Mouse (Mus musculus) kidney, postnatal 36 days (tissue): ENCODE results near the gene Tsc22d3.
A peak's percentile ranks its signal among the peaks of the same experiment; 100 is the strongest.
"Not testable (repeated sequence)": the region's sequence is repeated elsewhere in the genome, so short reads cannot be mapped to it uniquely, and the experiment has no call there.

Experiments used
- DNase-seq, 2 experiments: peaks; one replicate each; pipeline ENCODE4 v3.0.0; 2021 to 2022; ENCODE audit warnings: mixed read lengths in 2 of 2

The Tsc22d3 gene

GRCm38 (mm10) chrX:140527231-140527630 is 73.2 kb downstream of the Tsc22d3 start:
- DNase-seq = peak in 1 of 2 experiments; percentile 56

DNA sequence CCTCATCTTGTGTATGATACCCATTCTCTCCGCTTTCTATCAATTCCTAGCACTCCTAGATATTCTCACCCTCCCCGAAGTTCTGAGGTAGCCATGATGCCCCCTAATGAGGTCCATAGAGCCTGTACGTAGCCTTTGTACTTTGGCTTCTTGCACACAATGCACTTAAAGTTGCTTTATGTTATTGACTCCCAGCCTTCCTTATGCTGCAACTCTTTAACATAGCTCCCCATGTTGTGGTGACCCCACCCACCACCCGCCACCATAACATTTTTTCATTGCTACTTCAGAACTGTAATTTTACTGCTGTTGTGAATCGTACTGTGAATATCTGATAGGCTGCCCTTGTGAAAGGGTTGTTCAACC is 74.2 kb downstream of the Tsc22d3 start:
- DNase-seq = no peak

DNA sequence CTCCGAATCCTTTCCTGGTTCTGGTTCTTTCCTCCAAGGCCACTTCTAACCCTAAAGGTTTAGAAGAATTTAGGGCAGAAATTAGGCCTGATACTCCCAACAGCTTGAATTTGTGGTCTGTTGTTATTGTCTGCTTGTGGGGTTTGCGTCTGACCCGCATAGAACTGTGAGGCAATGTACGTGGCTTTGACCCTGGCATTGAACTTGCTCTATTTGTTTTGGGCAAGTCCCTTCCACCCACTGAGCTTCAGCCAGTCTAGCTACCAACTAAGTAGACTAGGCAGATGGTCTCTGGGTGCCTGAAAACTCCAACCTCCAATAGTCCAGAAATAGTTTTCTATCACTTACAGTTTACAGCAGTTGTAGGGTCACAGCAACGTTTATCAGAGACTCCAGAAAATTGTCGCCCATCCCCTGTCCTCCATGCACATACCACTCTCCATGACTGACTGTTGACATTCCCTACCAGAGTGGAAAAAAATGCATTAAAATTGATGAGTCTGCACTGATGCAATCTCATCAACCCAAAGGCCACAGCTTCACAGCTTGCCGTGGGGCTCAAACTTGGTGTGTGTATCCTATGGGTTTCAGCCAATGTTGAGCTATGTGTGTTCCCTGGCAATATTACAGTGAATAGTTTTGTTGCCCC is 74.7 kb downstream of the Tsc22d3 start:
- DNase-seq = no peak

DNA sequence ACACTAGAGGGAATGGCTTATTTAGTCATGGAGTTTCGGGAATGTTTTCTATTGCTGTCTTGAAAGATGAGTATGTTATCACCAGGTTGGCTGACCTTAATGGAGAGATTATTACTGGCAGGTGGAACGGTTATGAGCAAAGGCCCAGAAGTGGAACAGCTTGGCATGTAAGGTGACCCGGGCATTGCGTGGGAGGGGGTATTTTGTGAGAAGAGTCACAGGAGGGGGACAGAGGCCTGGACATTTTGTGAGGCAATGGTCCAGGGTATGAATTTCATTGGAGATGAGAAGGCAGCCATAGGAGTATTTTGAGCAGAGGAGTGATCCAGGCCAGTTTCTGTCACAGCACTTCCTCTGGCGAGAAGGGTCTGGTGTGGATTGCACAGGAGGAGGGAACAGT is 76.2 kb downstream of the Tsc22d3 start:
- no peak for DNase-seq

DNA sequence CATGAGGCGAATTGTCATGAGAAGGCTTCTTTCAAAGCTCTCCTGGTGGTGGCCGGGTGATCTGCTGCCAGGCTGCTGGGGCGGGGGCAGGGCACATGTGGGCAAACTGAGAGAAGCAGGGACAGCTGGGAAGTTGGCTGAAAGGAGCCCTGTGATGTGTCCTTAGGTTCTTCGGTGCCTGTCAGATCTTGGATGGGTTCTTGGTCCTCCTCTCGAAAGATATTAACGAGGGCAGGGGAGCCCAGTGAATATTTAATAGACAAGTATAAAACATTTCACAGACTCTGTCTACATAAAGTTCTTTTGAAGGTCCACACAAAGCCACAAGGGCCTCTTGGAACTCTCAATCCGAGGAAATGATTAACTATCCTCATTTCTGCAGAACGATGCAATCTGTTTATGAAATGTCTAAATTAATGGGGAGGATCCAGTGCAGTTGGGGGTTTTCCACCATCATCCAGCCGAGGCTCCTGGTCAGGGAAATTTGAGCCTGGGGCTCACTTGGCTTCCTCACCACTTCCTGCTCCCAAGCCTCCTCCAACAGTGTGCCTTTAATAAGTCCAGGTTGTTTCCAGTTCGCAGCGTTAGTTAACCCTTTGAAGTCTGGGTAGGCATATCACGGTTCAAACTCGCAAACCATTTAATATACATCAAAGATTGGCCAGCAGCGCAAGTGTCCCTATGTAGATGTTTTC is 78.2 kb downstream of the Tsc22d3 start:
- DNase-seq = peak; percentile 73 to 77

- peak; percentile 96 to 98 for DNase-seq
Measured at GRCm38 (mm10) chrX:140520146-140521102, 80.0 kb downstream of the Tsc22d3 start.

DNA sequence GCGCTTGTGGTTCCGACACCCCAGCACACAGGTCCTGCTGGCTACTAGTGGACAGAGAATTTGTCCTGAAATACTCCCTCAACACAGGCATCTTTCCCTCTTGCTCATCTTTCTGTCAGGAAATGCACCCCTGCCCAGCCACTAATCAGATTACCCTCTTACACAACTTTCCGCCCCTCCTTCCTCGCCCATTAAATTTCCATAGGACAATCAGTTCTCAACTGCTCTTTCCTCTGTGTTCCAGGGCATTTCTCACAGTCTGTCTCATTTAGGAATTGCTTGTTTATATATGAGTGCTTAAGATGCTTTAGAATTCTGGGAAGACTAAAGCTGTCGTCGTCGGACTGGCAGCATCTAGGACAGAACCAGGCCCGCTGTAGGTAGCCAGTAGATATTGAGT is 82.1 kb downstream of the Tsc22d3 start:
- no peak for DNase-seq

DNA sequence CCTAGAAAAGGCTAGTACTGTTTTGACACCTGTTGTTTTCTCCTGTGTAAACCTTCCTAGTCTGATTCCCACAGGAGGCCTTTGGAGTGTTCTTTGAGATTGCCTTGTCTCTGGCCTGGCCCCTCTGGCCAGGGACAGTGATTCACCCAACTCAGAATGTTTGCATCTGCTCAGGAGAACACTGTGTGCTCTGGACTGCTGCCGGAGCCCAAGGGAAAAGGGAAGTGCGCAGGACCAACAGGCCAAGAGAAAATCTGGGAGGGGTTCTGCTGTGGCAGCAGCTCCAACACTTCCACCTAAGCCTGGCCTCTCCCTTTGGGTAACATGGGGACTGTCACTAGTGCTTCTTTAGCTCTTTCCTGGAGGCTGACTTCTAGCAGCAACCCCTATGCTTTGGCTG is 87.1 kb downstream of the Tsc22d3 start:
- DNase-seq = peak in 1 of 2 experiments; percentile 39

GRCm38 (mm10) chrX:140511687-140512651 is 88.5 kb downstream of the Tsc22d3 start:
- peak; percentile 49 to 57 for DNase-seq

DNA sequence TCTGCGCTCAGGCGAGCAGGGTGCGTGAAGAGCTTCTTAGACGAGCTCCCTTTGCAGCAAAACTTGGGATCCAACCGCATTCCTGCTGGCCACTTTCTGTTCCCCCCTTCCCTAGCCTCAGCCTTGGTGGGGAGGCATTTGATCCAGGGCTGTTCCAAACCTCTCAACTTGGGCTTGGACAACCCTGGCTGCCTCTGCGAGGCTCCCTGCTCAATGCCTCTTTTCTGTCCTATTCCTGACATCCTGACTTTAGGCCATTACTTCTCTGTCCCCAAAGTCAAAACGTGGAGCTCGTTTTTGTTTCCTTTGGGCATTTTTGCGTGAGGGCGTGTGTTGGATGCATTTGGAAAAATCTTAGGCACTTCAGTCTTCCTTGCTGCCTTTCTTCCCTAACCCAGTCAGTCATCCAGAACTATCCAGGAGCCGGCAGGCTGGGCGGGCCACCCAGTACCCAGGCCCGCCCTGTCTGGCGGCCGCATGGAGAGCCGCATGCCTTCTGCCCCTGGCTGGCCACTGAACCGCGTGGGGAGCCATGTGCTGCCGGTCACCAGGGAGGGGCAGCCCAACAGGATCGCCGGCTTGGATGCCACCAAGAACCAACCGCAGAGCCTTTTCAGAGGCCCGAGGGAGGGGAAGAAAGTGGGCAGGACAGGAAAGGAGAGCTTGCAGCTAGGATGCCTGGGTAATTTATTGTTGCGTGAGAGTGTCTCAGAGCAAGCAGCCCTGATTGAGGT is 89.6 kb downstream of the Tsc22d3 start:
- peak; percentile 87 to 93 for DNase-seq

- peak in 1 of 2 experiments; percentile 35 for DNase-seq
Measured at GRCm38 (mm10) chrX:140509817-140510216, 90.6 kb downstream of the Tsc22d3 start.

DNA sequence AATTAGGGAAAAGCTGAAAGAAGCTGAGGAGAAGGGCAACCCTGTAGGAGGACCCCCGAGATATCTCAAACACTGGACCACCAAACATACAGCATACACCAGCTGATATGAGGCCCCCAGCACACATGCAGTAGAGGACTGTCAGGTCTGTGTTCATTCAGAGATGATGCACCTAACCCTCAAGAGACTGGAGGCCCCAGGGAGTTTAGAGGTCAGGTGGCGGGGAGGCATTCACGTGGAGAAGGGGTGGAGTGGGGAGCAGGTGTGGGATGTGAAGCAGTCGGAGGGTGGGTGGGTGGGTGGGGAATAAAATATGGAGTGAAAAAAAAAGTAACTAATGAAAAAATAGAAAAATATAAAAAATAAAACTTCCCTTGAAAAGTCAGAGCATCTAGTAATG is 91.7 kb downstream of the Tsc22d3 start:
- not testable (repeated sequence) for DNase-seq

- DNase-seq = no peak
Measured at GRCm38 (mm10) chrX:140507377-140507776, 93.1 kb downstream of the Tsc22d3 start.

DNA sequence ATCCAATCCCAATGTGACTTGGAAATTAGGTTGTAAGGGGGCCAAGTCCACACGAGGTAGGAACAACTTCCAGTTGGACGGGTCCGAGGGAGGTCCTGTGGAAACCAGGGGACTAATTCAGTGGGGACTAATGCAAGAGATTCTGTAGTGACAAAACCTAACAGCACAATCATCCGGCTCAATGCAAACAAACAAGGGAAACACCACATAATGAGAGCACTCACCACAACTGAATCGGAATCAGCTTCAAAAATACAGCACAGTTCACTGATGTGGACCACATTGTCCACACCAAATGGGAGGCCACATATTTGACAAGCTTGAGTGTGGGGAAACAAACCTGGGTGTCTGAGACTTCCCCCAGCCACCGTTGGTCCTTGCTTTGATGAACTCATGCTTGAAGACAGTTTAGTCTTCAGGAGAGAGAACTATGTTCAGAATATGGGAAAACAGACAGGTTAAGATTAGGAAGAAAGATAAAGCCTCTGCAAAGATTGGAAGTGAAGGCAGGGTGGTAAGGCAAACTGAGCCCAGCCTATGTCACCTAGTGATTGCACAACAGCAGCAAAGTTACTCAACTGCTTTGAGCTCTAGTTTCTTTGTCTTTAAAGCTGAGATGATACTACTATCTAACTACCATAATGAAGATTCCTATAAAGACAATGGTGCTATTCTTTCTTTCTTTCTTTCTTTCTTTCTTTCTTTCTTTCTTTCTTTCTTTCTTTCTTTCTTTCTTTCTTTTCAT is 93.9 kb downstream of the Tsc22d3 start:
- no peak for DNase-seq

DNA sequence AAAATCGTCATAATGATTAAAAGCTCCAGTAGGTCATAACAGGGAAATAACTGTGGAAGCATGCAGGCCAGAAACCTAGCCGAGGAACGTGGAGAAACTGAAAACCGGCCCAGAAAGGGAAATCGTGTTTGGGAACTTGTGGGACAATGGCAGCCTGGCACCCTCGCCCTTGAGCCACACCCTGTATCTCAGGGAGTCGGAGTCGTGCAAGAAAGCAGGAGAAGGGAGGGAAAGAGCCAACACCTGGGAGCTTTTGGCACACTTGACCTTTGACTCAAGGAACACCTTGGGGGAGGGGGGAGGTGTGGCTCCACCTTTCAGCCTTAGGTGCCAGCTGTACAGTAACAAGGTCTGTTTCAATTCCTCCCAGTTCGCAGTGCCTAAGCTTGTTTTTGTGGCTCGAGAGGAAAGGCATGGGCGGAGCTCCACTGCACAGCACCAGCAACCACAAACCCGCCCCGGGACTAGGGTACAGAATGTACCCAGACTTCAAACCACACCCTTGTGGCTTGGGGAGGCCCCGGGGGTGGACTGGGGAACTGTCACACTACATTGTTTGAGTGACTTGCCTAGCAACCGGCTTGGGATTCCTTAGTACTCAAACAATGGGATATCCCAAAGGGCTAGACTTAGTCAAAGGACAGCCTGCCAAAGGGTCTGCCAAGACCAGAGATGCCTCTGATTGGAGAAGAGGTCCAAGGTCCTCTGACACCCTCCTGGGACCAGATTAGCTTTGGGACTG is 94.8 kb downstream of the Tsc22d3 start:
- DNase-seq = peak; percentile 73 to 90

GRCm38 (mm10) chrX:140503905-140504304 is 96.6 kb downstream of the Tsc22d3 start:
- DNase-seq = peak; percentile 81

GRCm38 (mm10) chrX:140501401-140502301 is 98.8 kb downstream of the Tsc22d3 start:
- DNase-seq = no peak

DNA sequence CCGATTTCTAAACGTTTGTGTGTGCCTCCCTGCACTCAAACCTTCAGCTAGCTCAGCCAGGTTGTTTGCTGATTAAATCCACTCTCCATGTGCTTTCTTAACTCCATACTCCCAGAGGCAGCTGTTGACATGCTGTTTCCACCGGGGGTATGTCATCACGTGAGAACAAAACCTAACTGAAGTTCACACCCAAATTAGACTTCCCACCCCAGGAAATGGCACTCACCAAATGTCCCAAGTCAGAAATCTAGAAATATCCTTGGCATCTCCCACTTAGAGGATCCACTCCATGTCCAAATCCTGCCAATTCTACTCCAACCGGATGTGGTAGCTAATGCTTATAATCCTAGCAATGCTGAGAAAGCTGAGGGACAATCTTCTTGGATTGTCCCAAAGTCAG is 100.2 kb downstream of the Tsc22d3 start:
- DNase-seq = no peak

DNA sequence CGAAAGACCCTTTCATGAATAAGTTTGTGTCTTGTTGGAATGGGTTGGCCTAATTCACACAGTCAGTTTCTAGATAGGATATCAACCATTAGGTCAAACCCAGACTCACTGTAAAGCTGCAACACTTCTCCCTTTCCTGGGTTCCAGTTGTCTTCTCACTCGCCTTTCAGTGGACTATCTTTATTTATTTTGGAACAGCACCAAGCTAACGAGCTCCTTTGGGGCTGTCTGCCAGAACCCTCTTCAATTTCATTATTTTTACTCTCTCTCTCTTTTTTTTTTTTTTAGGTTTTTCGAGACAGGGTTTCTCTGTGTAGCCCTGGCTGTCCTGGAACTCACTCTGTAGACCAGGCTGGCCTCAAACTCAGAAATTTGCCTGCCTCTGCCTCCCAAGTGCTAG is 102.0 kb downstream of the Tsc22d3 start:
- DNase-seq = not testable (repeated sequence)
